ENCODE assay signal across 28 mouse cellular contexts in the genomic region with DNA sequence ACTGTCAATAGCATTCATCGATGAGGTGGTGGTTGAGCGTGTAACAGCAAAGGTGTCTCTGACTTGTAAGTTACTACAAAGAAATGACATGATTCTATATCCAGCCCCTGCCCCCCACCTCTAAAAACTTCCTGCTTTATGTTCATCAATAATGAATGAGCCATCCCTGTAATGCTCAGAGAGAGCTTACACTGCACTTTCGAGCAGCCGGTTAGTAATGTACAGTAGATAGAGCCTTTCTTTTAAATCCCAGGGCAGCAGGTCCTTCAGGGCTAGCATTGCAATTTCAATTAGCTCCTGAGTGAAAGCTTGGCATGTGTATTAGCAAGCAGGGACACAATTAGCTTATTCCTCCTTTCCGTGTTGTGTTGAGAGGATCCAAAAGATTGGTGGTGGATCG. TPM values are rescaled to one million over a fixed set of nuclear protein-coding genes. Genes with fewer than 3 reads are reported as not detected.
DNase-seq lines count a peak whose midpoint lies in the region; ATAC-seq and TF ChIP-seq lines count a peak whose summit lies in the region.
"Had no signal": no experiment of that assay in that cellular context is flagged by ENCODE, and none has a peak within 500 bp of the region (broad histone marks: within the 10 kb centered on the region; RNA-seq: fewer than 3 reads in every experiment).

A gene (plus strand): TSS at position 206 of the 400 bp plus-strand sequence.

- H3K4me3 ChIP-seq in gastrocnemius, adult 2 months, result no peak within 1 kb of the TSS
- H3K4me3 ChIP-seq in CH12.LX (replicated peaks in 1 of 3; ENCODE audit: low read depth in 2 of 3, low read length in 2 of 3, poor library complexity in 1 of 3), result no peak within 1 kb of the TSS
- no peak within 1 kb of the TSS for H3K4me3 ChIP-seq in midbrain, embryonic 13.5 days (replicated peaks)
- 0 out of 2 replicates have a peak within 1 kb of the TSS, but pooled peaks have one; percentile 5 for H3K4me3 ChIP-seq in neural tube, embryonic 14.5 days (ENCODE audit: low read depth, low read length)
- H3K4me3 ChIP-seq: forebrain, embryonic 13.5 days; kidney, embryonic 15.5 days; limb, embryonic 12.5 days; liver, embryonic 13.5 days; lung, embryonic 15.5 days; midbrain, embryonic 12.5 days; stomach, embryonic 15.5 days had no signal

- WGBS in midbrain, embryonic 13.5 days, result 73% methylated on average over 6 of the region's 6 CpGs
- 68% methylated on average over 6 of the region's 6 CpGs for WGBS in neural tube, embryonic 14.5 days

- no peaks in the 10 kb centered on the region for H3K36me3 ChIP-seq in CH12.LX (replicated peaks in 1 of 2; ENCODE audit: control insufficient read depth in 1 of 2, insufficient read depth in 1 of 2, low read length in 1 of 2)
- H3K36me3 ChIP-seq in midbrain, embryonic 13.5 days, result no peaks in the 10 kb centered on the region
- no peaks in the 10 kb centered on the region for H3K36me3 ChIP-seq in neural tube, embryonic 14.5 days (ENCODE audit: control insufficient read depth, insufficient read depth, low read length)
- H3K36me3 ChIP-seq: G1E; kidney, embryonic 15.5 days; limb, embryonic 12.5 days; liver, embryonic 13.5 days; lung, embryonic 15.5 days; midbrain, embryonic 12.5 days; stomach, embryonic 15.5 days had no signal

- H3K9ac ChIP-seq in CH12.LX (ENCODE audit: insufficient read depth, low read depth), result no peak within 1 kb of the TSS
- no peak within 1 kb of the TSS for H3K9ac ChIP-seq in midbrain, embryonic 13.5 days (replicated peaks)
- 0 out of 2 replicates have a peak within 1 kb of the TSS, but pooled peaks have one; percentile 21 for H3K9ac ChIP-seq in neural tube, embryonic 14.5 days (replicated peaks; ENCODE audit: low read depth, low read length)
- H3K9ac ChIP-seq: forebrain, embryonic 13.5 days; kidney, embryonic 15.5 days; limb, embryonic 12.5 days; liver, embryonic 13.5 days; lung, embryonic 15.5 days; midbrain, embryonic 12.5 days; stomach, embryonic 15.5 days had no signal

- TF ChIP-seq POLR2A in CH12.LX (IDR thresholded peaks at IDR 0.05; ENCODE audit: low read depth, low read length), result no peak

- dilution Hi-C loops in CH12.LX (cut with MboI; ENCODE audit: extremely low pct_ligation_motif_present, extremely low pct_unique_long_range_greater_than_20kb, low sequenced_read_pairs), result no loop called here

- DNase-seq in gastrocnemius, adult 2 months, result no peak
- no peak for DNase-seq in gastrocnemius, postnatal 14 days
- DNase-seq in CH12.LX (ENCODE audit: extremely low read depth), result no peak
- no peak for DNase-seq in cerebellum, postnatal 14 days
- DNase-seq in layer of hippocampus, postnatal 10 days (ENCODE audit: low spot score in 2 of 2), result no peak
- DNase-seq in kidney, postnatal 14 days, result no peak
- DNase-seq: adrenal gland, postnatal 10 days; cerebellum, adult 9-11 months; embryo, embryonic 11 days; gastrocnemius, postnatal 36 days; liver, embryonic 13.5 days had no signal

- H3K79me2 ChIP-seq in CH12.LX (replicated peaks; ENCODE audit: control insufficient read depth, extremely low read depth, insufficient read depth, poor library complexity, severe bottlenecking), result no peaks in the 10 kb centered on the region

- in situ Hi-C loops in CH12.LX (cut with MboI; ENCODE audit: low pct_ligation_motif_present, low pct_unique_long_range_greater_than_20kb, low sequenced_read_pairs), result no loop called here

- H3K27me3 ChIP-seq in CH12.LX (replicated peaks), result no peaks in the 10 kb centered on the region
- H3K27me3 ChIP-seq in midbrain, embryonic 13.5 days, result no peaks in the 10 kb centered on the region
- no peaks in the 10 kb centered on the region for H3K27me3 ChIP-seq in neural tube, embryonic 14.5 days (ENCODE audit: control insufficient read depth, insufficient read depth, low read length)
- H3K27me3 ChIP-seq: forebrain, embryonic 13.5 days; kidney, embryonic 15.5 days; limb, embryonic 12.5 days; liver, embryonic 13.5 days; lung, embryonic 15.5 days; midbrain, embryonic 12.5 days; stomach, embryonic 15.5 days had no signal

- H3K4me1 ChIP-seq in CH12.LX (ENCODE audit: control insufficient read depth in 1 of 2, insufficient read depth in 2 of 2), result peaks cover 7 to 8% of the 10 kb centered on the region in 2 experiments; a peak in 3 of 4 replicates
- peaks cover 4% of the 10 kb centered on the region; the same call in 1 of the 2 replicates for H3K4me1 ChIP-seq in midbrain, embryonic 13.5 days (replicated peaks)
- no peaks in the 10 kb centered on the region for H3K4me1 ChIP-seq in neural tube, embryonic 14.5 days (ENCODE audit: control insufficient read depth, insufficient read depth, low read length)
- H3K4me1 ChIP-seq: forebrain, embryonic 13.5 days; kidney, embryonic 15.5 days; limb, embryonic 12.5 days; liver, embryonic 13.5 days; lung, embryonic 15.5 days; midbrain, embryonic 12.5 days; stomach, embryonic 15.5 days had no signal

- TF ChIP-seq CTCF in gastrocnemius, adult 2 months (IDR thresholded peaks at IDR 0.05), result no peak
- no peak for TF ChIP-seq CTCF in CH12.LX (conservative IDR thresholded peaks at IDR 0.05 in 1 of 2, IDR thresholded peaks at IDR 0.05 in 1 of 2; ENCODE audit: low read depth in 2 of 2, low read length in 2 of 2)

- no peak for TF ChIP-seq RAD21 in CH12.LX (IDR thresholded peaks at IDR 0.05; ENCODE audit: low read depth, low read length)

- intact Hi-C loops in gastrocnemius, adult 2 months (cut with DNase I), result no loop called here
- intact Hi-C loops in gastrocnemius, postnatal 14 days (cut with DNase I; ENCODE audit: low total_unique reads), result no loop called here

- TF ChIP-seq EP300 in CH12.LX (IDR thresholded peaks at IDR 0.05; ENCODE audit: low read length), result no peak

- H3K27ac ChIP-seq in gastrocnemius, adult 2 months, result peak within 1 kb of the TSS; percentile 46
- no peak within 1 kb of the TSS for H3K27ac ChIP-seq in CH12.LX (ENCODE audit: insufficient read depth, low read depth)
- H3K27ac ChIP-seq in midbrain, embryonic 13.5 days, result no peak within 1 kb of the TSS
- H3K27ac ChIP-seq in neural tube, embryonic 14.5 days (ENCODE audit: low read depth, low read length), result no peak within 1 kb of the TSS; the same call in none of the 2 replicates
- H3K27ac ChIP-seq: forebrain, embryonic 13.5 days; kidney, embryonic 15.5 days; limb, embryonic 12.5 days; liver, embryonic 13.5 days; lung, embryonic 15.5 days; macrophage; midbrain, embryonic 12.5 days; stomach, embryonic 15.5 days had no signal

- ATAC-seq in midbrain, embryonic 13.5 days, result peak; percentile 56; the same call in 1 of the 2 replicates
- ATAC-seq in neural tube, embryonic 14.5 days (ENCODE audit: low read depth), result peak; percentile 88; the same call in 1 of the 2 replicates
- ATAC-seq: activated CD4-positive, CD25-positive, alpha-beta regulatory T cell, adult 4 months; CD4-positive, CD25-positive, alpha-beta regulatory T cell, adult 4 months; forebrain, embryonic 13.5 days; intestine, embryonic 16.5 days had no signal

- no peaks in the 10 kb centered on the region for H3K9me3 ChIP-seq in CH12.LX (replicated peaks; ENCODE audit: low read length)
- no peaks in the 10 kb centered on the region for H3K9me3 ChIP-seq in midbrain, embryonic 13.5 days
- no peaks in the 10 kb centered on the region for H3K9me3 ChIP-seq in neural tube, embryonic 14.5 days (ENCODE audit: control insufficient read depth, low read length)
- H3K9me3 ChIP-seq: forebrain, embryonic 13.5 days; G1E; kidney, embryonic 15.5 days; limb, embryonic 12.5 days; liver, embryonic 13.5 days; lung, embryonic 15.5 days; midbrain, embryonic 12.5 days; stomach, embryonic 15.5 days had no signal

- H3K4me2 ChIP-seq in CH12.LX (ENCODE audit: insufficient read depth, low read depth, poor library complexity, severe bottlenecking), result peak within 1 kb of the TSS; percentile 61
- no peak within 1 kb of the TSS for H3K4me2 ChIP-seq in midbrain, embryonic 13.5 days (replicated peaks)
- no peak within 1 kb of the TSS for H3K4me2 ChIP-seq in neural tube, embryonic 14.5 days (ENCODE audit: low read depth, low read length)
- H3K4me2 ChIP-seq: forebrain, embryonic 13.5 days; kidney, embryonic 15.5 days; limb, embryonic 12.5 days; liver, embryonic 13.5 days; lung, embryonic 15.5 days; midbrain, embryonic 12.5 days; stomach, embryonic 15.5 days had no signal

TF ChIP-seq in CH12.LX, 34 proteins besides CTCF, POLR2A, EP300 and RAD21:
- no peak for TF ChIP-seq MXI1 (IDR thresholded peaks at IDR 0.05; ENCODE audit: low read depth, low read length)

RNA-seq across cellular contexts. Expression of the gene that starts here (rescaled TPM):
- total RNA-seq in gastrocnemius, adult 2 months (2021), result under 1 TPM in 1 of 2 experiments, not detected in 1; 0.42 TPM
- not detected for total RNA-seq in gastrocnemius, postnatal 14 days (2021)
- total RNA-seq in CH12.LX (2012; rRNA removed) (not detected in 2 replicates), CH12.LX (2014; rRNA removed) (not detected in 2 replicates)
- not detected in 2 replicates for polyA plus RNA-seq in CH12.LX (2012; ENCODE audit: insufficient read length, low read depth)
- 2.7 and 3.2 TPM in 2 replicates for polyA plus RNA-seq in midbrain, embryonic 13.5 days (2015; fragmentation: Nextera tagmentation; extraction: Ambion mirVana)
- polyA plus RNA-seq in neural tube, embryonic 14.5 days (2014; fragmentation: Nextera tagmentation; extraction: Ambion mirVana), result 8.0 and 51.3 TPM in 2 replicates
- under 1 TPM in 1 of 2 experiments, not detected in 1; 0.23 TPM for total RNA-seq in layer of hippocampus, postnatal 10 days (2021)
- total RNA-seq: adrenal gland, postnatal 10 days; gastrocnemius, postnatal 36 days; hematopoietic stem cell, adult 5-6 weeks had no signal
- polyA plus RNA-seq: activated CD4-positive, CD25-positive, alpha-beta regulatory T cell, adult 4 months; G1E; heart, embryonic 16.5 days; intestine, embryonic 16.5 days; large intestine, adult 2 months; liver, embryonic 13.5 days; macrophage; stomach, embryonic 15.5 days; thymus, postnatal 0 days had no signal
